Mouse (Mus musculus) myocyte (in vitro differentiated cells): ENCODE results near the gene Fam219a. TPM values are rescaled to one million over a fixed set of nuclear protein-coding genes. Genes with fewer than 3 reads are reported as not detected.

ENCODE experiments used
- H3K27me3 ChIP-seq: one replicate; pipeline ENCODE4 v1.6.1; 2011; ENCODE audit not compliant: control insufficient read depth, insufficient read depth, insufficient read length
- H3K36me3 ChIP-seq: one replicate; pipeline ENCODE4 v1.6.1; 2011; ENCODE audit not compliant: control insufficient read depth, insufficient read depth
- H3K4me2 ChIP-seq: one replicate; pipeline ENCODE4 v1.6.1; 2011; ENCODE audit warnings: low read depth, control low read depth
- H3K4me3 ChIP-seq: one replicate; pipeline ENCODE4 v1.5.1; 2011; ENCODE audit warnings: mild to moderate bottlenecking, control low read depth, moderate library complexity
- H3K79me2 ChIP-seq: one replicate; pipeline ENCODE4 v1.6.1; 2011; ENCODE audit not compliant: control insufficient read depth, insufficient read depth
- H3ac ChIP-seq: one replicate; pipeline ENCODE4 v1.6.1; 2011; ENCODE audit not compliant: control insufficient read depth, insufficient read length
- CEBPB ChIP-seq: IDR thresholded peaks from 2 replicates; pipeline ENCODE4 v1.6.1; 2011; ENCODE audit warnings: mild to moderate bottlenecking, moderate library complexity; ENCODE audit not compliant: poor library complexity, insufficient read depth, severe bottlenecking
- E2F4 ChIP-seq: IDR thresholded peaks from one replicate; pipeline ENCODE4 v1.6.1; 2011; ENCODE audit warnings: mild to moderate bottlenecking, control low read depth, moderate library complexity; ENCODE audit not compliant: insufficient read depth
- MAX ChIP-seq: IDR thresholded peaks from one replicate; pipeline ENCODE4 v1.6.1; 2011; ENCODE audit warnings: low read depth, mild to moderate bottlenecking, control low read depth
- MYOD1 ChIP-seq, 3 experiments: IDR thresholded peaks; one replicate each; pipeline ENCODE4 v1.6.1; 2011; ENCODE audit warnings: control low read depth in 2 of 3, low read depth in 2 of 3, mild to moderate bottlenecking in 2 of 3, moderate library complexity in 1 of 3; ENCODE audit not compliant: insufficient read length in 2 of 3, control insufficient read depth in 1 of 3
- MYOG ChIP-seq, 3 experiments: IDR thresholded peaks; one replicate each; pipeline ENCODE4 v1.6.1; 2011; ENCODE audit warnings: control low read depth in 2 of 3, low read depth in 2 of 3, mild to moderate bottlenecking in 2 of 3; ENCODE audit not compliant: insufficient read length in 2 of 3, control insufficient read depth in 1 of 3, insufficient read depth in 1 of 3
- POLR2A ChIP-seq: IDR thresholded peaks from one replicate; pipeline ENCODE4 v1.6.1; 2011; ENCODE audit warnings: low read depth, mild to moderate bottlenecking, control low read depth, moderate library complexity; ENCODE audit not compliant: insufficient read length
- POLR2AphosphoS2 ChIP-seq: IDR thresholded peaks from one replicate; pipeline ENCODE4 v1.6.1; 2011; ENCODE audit warnings: low read depth, control low read depth; ENCODE audit not compliant: insufficient read length
- REST ChIP-seq: IDR thresholded peaks from one replicate; pipeline ENCODE4 v1.6.1; 2011; ENCODE audit warnings: mild to moderate bottlenecking, control low read depth, moderate library complexity; ENCODE audit not compliant: insufficient read depth, insufficient read length
- SRF ChIP-seq: IDR thresholded peaks from one replicate; pipeline ENCODE4 v1.6.1; 2011; ENCODE audit warnings: low read depth; ENCODE audit not compliant: control insufficient read depth, insufficient read length
- TCF12 ChIP-seq: IDR thresholded peaks from one replicate; pipeline ENCODE4 v1.6.1; 2011; ENCODE audit warnings: mild to moderate bottlenecking, control low read depth; ENCODE audit not compliant: poor library complexity, insufficient read depth, severe bottlenecking
- TCF3 ChIP-seq: IDR thresholded peaks from one replicate; pipeline ENCODE4 v1.6.1; 2011; ENCODE audit warnings: low read depth, control low read depth; ENCODE audit not compliant: insufficient read length
- USF1 ChIP-seq: IDR thresholded peaks from one replicate; pipeline ENCODE4 v1.6.1; 2011; ENCODE audit warnings: low read depth, mild to moderate bottlenecking, control low read depth, moderate library complexity
- polyA plus RNA-seq: library from polyadenylated mRNA; unstranded; fragments of >200 nt; fragmentation: generic; extraction: Trizol; gene quantifications from one replicate; pipeline ENCODE4 v1.2.1, GENCODE M21; 2012; ENCODE audit warnings: missing spikeins

Fam219a gene
- polyA plus RNA-seq, 1 experiment = 2.7 TPM

DNA sequence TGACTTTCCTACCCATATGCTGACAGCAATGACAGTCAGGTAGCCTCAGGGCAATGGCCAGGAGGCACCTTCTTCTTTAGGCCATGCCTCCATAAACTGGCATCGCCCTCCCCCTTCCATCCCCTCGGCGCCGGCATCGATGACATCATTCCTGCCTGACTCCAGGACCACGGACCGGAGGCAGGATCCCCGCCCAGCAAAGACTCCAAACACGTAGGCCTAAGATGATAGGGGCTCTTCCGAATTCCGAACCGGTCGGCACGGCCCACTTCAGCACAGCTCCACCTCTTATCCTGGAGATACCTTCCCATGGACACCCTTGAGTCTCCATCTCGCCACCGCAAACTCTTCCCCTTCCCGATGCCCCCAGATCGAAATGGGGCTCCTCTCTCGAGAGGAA is 1.1 kb downstream of the Fam219a start:
- no peaks in the 10 kb centered on the region for H3K36me3 ChIP-seq
- H3ac ChIP-seq = no peak overlapping the region
- H3K4me3 ChIP-seq = peak overlapping the region; percentile 27
- peak overlapping the region; percentile 77 for H3K4me2 ChIP-seq
- H3K27me3 ChIP-seq = no peaks in the 10 kb centered on the region
- TF ChIP-seq POLR2A (no peak), USF1 (no peak), MYOG (IDR thresholded peaks at IDR 0.05; ENCODE audit: control insufficient read depth in 1 of 3, insufficient read depth in 1 of 3, insufficient read length in 2 of 3, low read depth in 2 of 3) (no peak), MYOD1 (IDR thresholded peaks at IDR 0.05; ENCODE audit: control insufficient read depth in 1 of 3, insufficient read length in 2 of 3, low read depth in 2 of 3) (no peak), MAX (no peak), TCF12 (no peak), CEBPB (no peak), E2F4 (no peak), SRF (no peak), REST (no peak)
- H3K79me2 ChIP-seq = no peaks in the 10 kb centered on the region

DNA sequence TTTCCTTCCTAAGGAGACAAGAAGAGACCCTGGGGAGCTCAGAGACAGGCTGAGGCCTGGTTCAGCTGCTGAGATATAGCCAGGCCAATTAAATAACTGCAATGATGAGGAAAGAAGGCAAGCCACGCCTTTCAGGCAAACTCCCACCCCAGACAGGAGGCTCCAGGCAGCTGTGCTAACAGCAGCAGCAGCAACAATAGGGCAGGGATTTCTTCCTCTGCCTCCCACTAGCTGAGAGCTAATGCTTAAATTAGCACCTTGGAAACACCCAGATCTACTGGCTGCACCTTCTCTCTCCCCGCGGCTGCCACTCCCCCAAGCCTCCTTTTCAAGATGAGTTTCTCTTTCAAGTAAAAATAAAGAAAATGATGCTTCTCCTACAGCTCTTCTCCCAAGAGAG is 3.2 kb downstream of the Fam219a start:
- no peak overlapping the region for H3ac ChIP-seq
- no peaks in the 10 kb centered on the region for H3K27me3 ChIP-seq
- H3K4me3 ChIP-seq = no peak overlapping the region
- no peaks in the 10 kb centered on the region for H3K79me2 ChIP-seq
- no peaks in the 10 kb centered on the region for H3K36me3 ChIP-seq
- no peak overlapping the region for H3K4me2 ChIP-seq
- no peak for TF ChIP-seq MYOG (IDR thresholded peaks at IDR 0.05; ENCODE audit: control insufficient read depth in 1 of 3, insufficient read depth in 1 of 3, insufficient read length in 2 of 3, low read depth in 2 of 3)

DNA sequence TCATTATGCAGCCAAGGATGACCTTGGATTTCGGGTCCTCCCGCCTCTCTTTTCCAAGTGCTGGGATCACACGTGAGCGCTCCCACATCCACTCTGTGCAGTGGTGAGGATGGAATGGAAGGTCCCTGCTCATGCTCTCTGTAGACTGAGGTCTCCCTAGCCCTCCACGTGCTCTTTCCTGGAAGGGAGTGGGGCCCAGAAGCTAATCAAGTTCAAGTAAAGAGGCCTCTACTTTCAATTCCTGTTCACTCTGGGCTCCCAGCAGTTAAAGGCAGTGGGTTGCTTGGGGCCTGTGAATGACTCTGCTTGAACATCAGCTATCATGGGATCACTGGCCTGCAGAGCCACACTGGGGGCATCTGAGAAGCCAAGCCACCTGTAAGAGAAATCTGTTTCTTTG is 6.0 kb downstream of the Fam219a start:
- Histone ChIP-seq H3K27me3 (no peaks in the 10 kb centered on the region), H3K4me3 (no peak overlapping the region), H3K79me2 (no peaks in the 10 kb centered on the region), H3ac (no peak overlapping the region), H3K36me3 (no peaks in the 10 kb centered on the region), H3K4me2 (no peak overlapping the region)
- no peak for TF ChIP-seq POLR2A
- TF ChIP-seq USF1 = no peak
- no peak for TF ChIP-seq CEBPB
- no peak for TF ChIP-seq MAX
- TF ChIP-seq MYOG (IDR thresholded peaks at IDR 0.05; ENCODE audit: control insufficient read depth in 1 of 3, insufficient read depth in 1 of 3, insufficient read length in 2 of 3, low read depth in 2 of 3) = no peak
- TF ChIP-seq MYOD1 (IDR thresholded peaks at IDR 0.05; ENCODE audit: control insufficient read depth in 1 of 3, insufficient read length in 2 of 3, low read depth in 2 of 3) = no peak
- no peak for TF ChIP-seq TCF3
- no peak for TF ChIP-seq POLR2AphosphoS2
- no peak for TF ChIP-seq TCF12
- TF ChIP-seq SRF = no peak
- no peak for TF ChIP-seq REST
- TF ChIP-seq E2F4 = no peak

DNA sequence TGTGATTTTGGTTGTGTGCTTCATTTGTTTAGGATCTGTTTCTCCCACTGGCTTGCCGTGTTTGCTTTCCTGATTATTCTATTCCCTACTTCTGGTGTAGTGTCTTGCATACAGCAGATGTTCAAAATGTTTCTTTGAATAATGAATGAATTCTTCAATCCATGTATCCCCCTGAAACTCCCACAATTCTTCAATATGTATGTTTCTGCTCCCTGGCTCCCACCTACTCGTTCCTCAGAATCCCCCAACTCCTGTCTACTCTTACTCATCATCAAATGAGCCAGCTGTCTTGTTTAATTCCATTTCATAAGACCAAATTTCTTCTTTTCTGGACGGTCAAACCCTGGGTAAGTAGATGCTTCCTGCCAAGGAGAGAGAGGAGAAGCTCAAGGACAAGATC is 12.2 kb downstream of the Fam219a start:
- H3K36me3 ChIP-seq = no peaks in the 10 kb centered on the region
- H3K27me3 ChIP-seq = no peaks in the 10 kb centered on the region
- no peak for TF ChIP-seq MYOD1 (IDR thresholded peaks at IDR 0.05; ENCODE audit: control insufficient read depth in 1 of 3, insufficient read length in 2 of 3, low read depth in 2 of 3)
- no peak for TF ChIP-seq USF1
- no peak for TF ChIP-seq TCF12
- TF ChIP-seq E2F4 = no peak
- no peak for TF ChIP-seq MAX
- no peak for TF ChIP-seq SRF
- TF ChIP-seq POLR2A = no peak
- no peak for TF ChIP-seq MYOG (IDR thresholded peaks at IDR 0.05; ENCODE audit: control insufficient read depth in 1 of 3, insufficient read depth in 1 of 3, insufficient read length in 2 of 3, low read depth in 2 of 3)
- TF ChIP-seq REST = no peak
- no peak for TF ChIP-seq TCF3
- TF ChIP-seq CEBPB = no peak
- TF ChIP-seq POLR2AphosphoS2 = no peak
- no peak overlapping the region for H3K4me2 ChIP-seq
- H3K79me2 ChIP-seq = no peaks in the 10 kb centered on the region
- H3ac ChIP-seq = no peak overlapping the region
- H3K4me3 ChIP-seq = no peak overlapping the region

DNA sequence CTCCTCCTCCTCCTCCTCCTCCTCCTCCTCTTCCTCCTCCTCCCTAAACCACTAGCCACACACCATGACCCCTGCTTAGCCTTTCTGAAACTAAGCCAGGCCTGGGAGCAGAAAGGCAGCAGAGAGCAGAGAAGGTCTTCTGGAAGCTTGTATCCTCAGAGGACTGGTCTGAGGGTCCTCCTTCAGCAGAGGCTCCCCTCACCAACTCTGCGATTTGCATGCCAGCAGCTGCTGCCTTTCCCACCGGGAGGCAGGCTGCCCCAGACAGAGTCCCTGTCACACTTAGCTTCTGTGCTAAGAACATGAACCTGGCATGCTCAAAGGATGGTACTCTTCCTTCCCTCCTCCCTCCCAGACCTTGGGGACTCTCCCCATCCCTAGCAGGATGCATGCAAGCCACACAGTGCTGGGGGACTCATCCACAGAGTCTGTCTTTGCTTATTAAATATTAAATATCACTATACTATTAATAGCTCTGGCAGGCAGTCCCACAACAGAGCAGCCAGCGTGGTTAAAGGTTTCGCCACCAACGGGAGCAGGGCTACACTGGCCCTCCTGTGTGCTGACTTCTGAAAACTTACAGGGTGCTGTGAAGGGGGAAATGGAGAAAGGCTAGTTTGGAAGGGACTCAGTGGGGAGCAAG is 12.9 kb downstream of the Fam219a start:
- Histone ChIP-seq H3K79me2 (no peaks in the 10 kb centered on the region), H3K4me2 (no peak overlapping the region), H3K36me3 (no peaks in the 10 kb centered on the region), H3K4me3 (no peak overlapping the region), H3K27me3 (no peaks in the 10 kb centered on the region), H3ac (no peak overlapping the region)
- TF ChIP-seq TCF12 = no peak
